31 mouse cellular contexts compared by ENCODE assay signal in genomic region chr6:85584612-85585011, GRCm38 (mm10).
"Had no signal": no experiment of that assay in that cellular context is flagged by ENCODE, and none has a peak within 500 bp of the region (broad histone marks: within the 10 kb centered on the region; RNA-seq: fewer than 3 reads in every experiment).

No protein-coding gene starts in this region.

- H3K27me3 ChIP-seq: heart, embryonic 12.5 days; heart, embryonic 15.5 days; hindbrain, embryonic 12.5 days; hindbrain, embryonic 13.5 days; hindbrain, embryonic 15.5 days; intestine, embryonic 15.5 days; kidney, embryonic 15.5 days had no signal

- H3K4me3 ChIP-seq: heart, embryonic 10.5 days; heart, embryonic 12.5 days; heart, embryonic 13.5 days; heart, embryonic 15.5 days; hindbrain, embryonic 10.5 days; hindbrain, embryonic 12.5 days; hindbrain, embryonic 13.5 days; hindbrain, embryonic 15.5 days; intestine, embryonic 15.5 days; kidney, embryonic 15.5 days; layer of hippocampus, adult 2 months; left cerebral cortex, adult 2 months had no signal

- H3K9me3 ChIP-seq: heart, embryonic 10.5 days; heart, embryonic 12.5 days; heart, embryonic 13.5 days; heart, embryonic 15.5 days; hindbrain, embryonic 10.5 days; hindbrain, embryonic 12.5 days; hindbrain, embryonic 13.5 days; hindbrain, embryonic 15.5 days; intestine, embryonic 15.5 days; kidney, embryonic 15.5 days had no signal

- DNase-seq: heart, postnatal 10 days; heart, postnatal 14 days; heart, postnatal 36 days; heart, postnatal 4 days; kidney, adult 11 months; kidney, adult 18-20 months; kidney, adult 2 months; kidney, adult 8-10 months; kidney, adult 9 months; kidney, postnatal 10 days; kidney, postnatal 14 days; kidney, postnatal 25 days; kidney, postnatal 36 days; kidney, postnatal 4 days; layer of hippocampus, adult 9-11 months; layer of hippocampus, postnatal 36 days had no signal

- H3K27ac ChIP-seq: heart, embryonic 10.5 days; heart, embryonic 13.5 days; heart, embryonic 15.5 days; hindbrain, embryonic 10.5 days; hindbrain, embryonic 12.5 days; hindbrain, embryonic 13.5 days; hindbrain, embryonic 14.5 days; hindbrain, embryonic 15.5 days; hindbrain, postnatal 0 days; intestine, embryonic 15.5 days; kidney, embryonic 15.5 days; kidney, postnatal 0 days; layer of hippocampus, adult 2 months; left cerebral cortex, adult 2 months had no signal

- H3K36me3 ChIP-seq: heart, embryonic 10.5 days; heart, embryonic 12.5 days; heart, embryonic 13.5 days; heart, embryonic 15.5 days; hindbrain, embryonic 10.5 days; hindbrain, embryonic 12.5 days; hindbrain, embryonic 13.5 days; hindbrain, embryonic 15.5 days; intestine, embryonic 15.5 days; kidney, embryonic 15.5 days had no signal

- H3K9ac ChIP-seq: heart, embryonic 12.5 days; heart, embryonic 13.5 days; heart, embryonic 15.5 days; hindbrain, embryonic 12.5 days; hindbrain, embryonic 13.5 days; hindbrain, embryonic 14.5 days; hindbrain, embryonic 15.5 days; intestine, embryonic 15.5 days; kidney, embryonic 15.5 days had no signal
